Mouse (Mus musculus) C2C12 (cell line): ENCODE measurements around the gene Cd68. TPM values are rescaled to one million over a fixed set of nuclear protein-coding genes. Genes with fewer than 3 reads are reported as not detected.
"Not testable (repeated sequence)": the region's sequence is repeated elsewhere in the genome, so short reads cannot be mapped to it uniquely, and the experiment has no call there.

ENCODE experiments used
- H3K27me3 ChIP-seq: one replicate; pipeline ENCODE4 v1.6.1; 2011; ENCODE audit not compliant: control insufficient read depth, insufficient read depth, insufficient read length
- H3K36me3 ChIP-seq: one replicate; pipeline ENCODE4 v1.6.1; 2011; ENCODE audit not compliant: control insufficient read depth, insufficient read depth
- H3K4me3 ChIP-seq: one replicate; pipeline ENCODE4 v1.5.1; 2011; ENCODE audit warnings: mild to moderate bottlenecking, control low read depth; ENCODE audit not compliant: poor library complexity, insufficient read depth, severe bottlenecking
- H3K79me2 ChIP-seq: one replicate; pipeline ENCODE4 v1.6.1; 2011; ENCODE audit not compliant: control insufficient read depth, insufficient read depth
- H3K79me3 ChIP-seq: one replicate; pipeline ENCODE4 v1.6.1; 2011; ENCODE audit warnings: low read depth, control low read depth
- H3ac ChIP-seq: one replicate; pipeline ENCODE3; 2011; ENCODE audit warnings: low read depth; ENCODE audit not compliant: control insufficient read depth, insufficient read length
- CEBPB ChIP-seq: IDR thresholded peaks from one replicate; pipeline ENCODE4 v1.6.1; 2011; ENCODE audit warnings: low read depth, mild to moderate bottlenecking, control low read depth, moderate library complexity
- CTCF ChIP-seq: IDR thresholded peaks from one replicate; pipeline ENCODE4 v1.5.1; 2011; ENCODE audit not compliant: control insufficient read depth, insufficient read depth, insufficient read length
- FOSL1 ChIP-seq: IDR thresholded peaks from one replicate; pipeline ENCODE4 v1.8.0; 2011; ENCODE audit warnings: mild to moderate bottlenecking, low read length; ENCODE audit not compliant: poor library complexity, insufficient read depth, severe bottlenecking
- MAX ChIP-seq: IDR thresholded peaks from one replicate; pipeline ENCODE4 v1.6.1; 2011; ENCODE audit warnings: mild to moderate bottlenecking, control low read depth
- MYOD1 ChIP-seq: IDR thresholded peaks from one replicate; pipeline ENCODE4 v1.6.1; 2011; ENCODE audit warnings: low read depth; ENCODE audit not compliant: control insufficient read depth, insufficient read length
- MYOG ChIP-seq: IDR thresholded peaks from one replicate; pipeline ENCODE4 v1.6.1; 2011; ENCODE audit not compliant: control insufficient read depth, insufficient read length; ENCODE audit errors: extremely low read depth
- USF1 ChIP-seq: IDR thresholded peaks from one replicate; pipeline ENCODE4 v1.6.1; 2011; ENCODE audit warnings: low read depth, mild to moderate bottlenecking, control low read depth, moderate library complexity
- polyA plus RNA-seq: library from polyadenylated mRNA; unstranded; fragments of >200 nt; fragmentation: generic; extraction: Trizol; gene quantifications from one replicate; pipeline ENCODE4 v1.2.1, GENCODE M21; 2012; ENCODE audit warnings: missing spikeins

Cd68 gene
- polyA plus RNA-seq, 1 experiment = 1.5 TPM

- peak overlapping the region; percentile 84 for H3K4me3 ChIP-seq
- peak overlapping the region; percentile 97 for H3ac ChIP-seq
- H3K79me3 ChIP-seq = peaks cover 38% of the 10 kb centered on the region
- no peaks in the 10 kb centered on the region for H3K27me3 ChIP-seq
- peaks cover 54% of the 10 kb centered on the region for H3K79me2 ChIP-seq
- TF ChIP-seq CTCF (no peak), MYOG (no peak), CEBPB (no peak), USF1 (no peak), MYOD1 (no peak), FOSL1 (no peak), MAX (no peak)
- peaks cover 18% of the 10 kb centered on the region for H3K36me3 ChIP-seq
These were observed 32.7 kb downstream of the Cd68 start for GRCm38 (mm10) chr11:69633128-69633866.

GRCm38 (mm10) chr11:69632284-69633089 is 33.5 kb downstream of the Cd68 start, which contains the start of gene Fxr2:
Fxr2 (plus strand) TSS chr11:69632990.
- Histone ChIP-seq H3K27me3 (no peaks in the 10 kb centered on the region), H3K36me3 (peaks cover 18% of the 10 kb centered on the region), H3K79me3 (peaks cover 35% of the 10 kb centered on the region), H3K79me2 (peaks cover 46% of the 10 kb centered on the region), H3K4me3 (peak within 1 kb of the TSS; percentile 84), H3ac (peak within 1 kb of the TSS; percentile 97)
- TF ChIP-seq MYOG (no peak), USF1 (no peak), FOSL1 (no peak), MAX (peak; percentile 85), CEBPB (no peak), CTCF (peak; percentile 78)

GRCm38 (mm10) chr11:69629802-69630201 is 36.2 kb downstream of the Cd68 start:
- TF ChIP-seq CEBPB (no peak), MYOD1 (no peak), MAX (no peak), MYOG (no peak)
- peaks cover 14% of the 10 kb centered on the region for H3K79me3 ChIP-seq
- peaks cover 19% of the 10 kb centered on the region for H3K79me2 ChIP-seq
- peaks cover 3% of the 10 kb centered on the region for H3K36me3 ChIP-seq
- no peak overlapping the region for H3K4me3 ChIP-seq
- no peaks in the 10 kb centered on the region for H3K27me3 ChIP-seq
- no peak overlapping the region for H3ac ChIP-seq

- Histone ChIP-seq H3K4me3 (no peak overlapping the region), H3K36me3 (no peaks in the 10 kb centered on the region), H3K79me3 (peaks cover under 1% of the 10 kb centered on the region), H3K27me3 (no peaks in the 10 kb centered on the region), H3K79me2 (peaks cover 4% of the 10 kb centered on the region), H3ac (no peak overlapping the region)
- no peak for TF ChIP-seq USF1
- TF ChIP-seq CTCF = peak; percentile 88
These were observed 37.7 kb downstream of the Cd68 start for GRCm38 (mm10) chr11:69628286-69628685.

GRCm38 (mm10) chr11:69624339-69624738 is 41.6 kb downstream of the Cd68 start:
- not testable (repeated sequence) for H3K79me2 ChIP-seq, H3K79me3 ChIP-seq, H3ac ChIP-seq, H3K4me3 ChIP-seq, H3K27me3 ChIP-seq, H3K36me3 ChIP-seq

GRCm38 (mm10) chr11:69623006-69623405 is 42.9 kb downstream of the Cd68 start:
- no peaks in the 10 kb centered on the region for H3K36me3 ChIP-seq
- TF ChIP-seq CTCF (no peak), USF1 (no peak), CEBPB (no peak), MYOG (no peak), MAX (no peak), FOSL1 (no peak), MYOD1 (no peak)
- H3K79me3 ChIP-seq = no peaks in the 10 kb centered on the region
- H3K27me3 ChIP-seq = no peaks in the 10 kb centered on the region
- no peak overlapping the region for H3ac ChIP-seq
- H3K4me3 ChIP-seq = no peak overlapping the region
- H3K79me2 ChIP-seq = no peaks in the 10 kb centered on the region
